Mouse (Mus musculus): ENCODE results near the gene Mpped2. TPM values are rescaled to one million over a fixed set of nuclear protein-coding genes. Genes with fewer than 3 reads are reported as not detected.
A peak's percentile ranks its signal among the peaks of the same experiment; 100 is the strongest.

Mpped2 gene
- total RNA-seq (2021): 10 to 100 TPM; 29.9 to 32.2 TPM
- long read RNA-seq, experiment 1, transcript Mpped2-202 (7 exons, 2,848 nt): major isoform, 24 of 37 reads
- long read RNA-seq, experiment 1, partial matches to known transcripts: 4 of 37 reads
- long read RNA-seq, experiment 1, other reads (novel, unspliced or antisense): 7 of 37 reads
- long read RNA-seq, experiment 2, transcript Mpped2-202 (7 exons, 2,848 nt): major isoform, 24 of 33 reads
- long read RNA-seq, experiment 2, partial matches to known transcripts: 2 of 33 reads
- long read RNA-seq, experiment 2, other reads (novel, unspliced or antisense): 7 of 33 reads

GRCm38 (mm10) chr2:106692783-106693701, at the start of gene Mpped2:
Mpped2 (plus strand) TSS chr2:106693269.
- peak in 1 of 2 experiments; percentile 33 for DNase-seq (ENCODE audit: low spot score in 2 of 2)

GRCm38 (mm10) chr2:106644782-106645181, 48.3 kb upstream of the Mpped2 start:
- DNase-seq (ENCODE audit: low spot score in 2 of 2): no peak

DNA sequence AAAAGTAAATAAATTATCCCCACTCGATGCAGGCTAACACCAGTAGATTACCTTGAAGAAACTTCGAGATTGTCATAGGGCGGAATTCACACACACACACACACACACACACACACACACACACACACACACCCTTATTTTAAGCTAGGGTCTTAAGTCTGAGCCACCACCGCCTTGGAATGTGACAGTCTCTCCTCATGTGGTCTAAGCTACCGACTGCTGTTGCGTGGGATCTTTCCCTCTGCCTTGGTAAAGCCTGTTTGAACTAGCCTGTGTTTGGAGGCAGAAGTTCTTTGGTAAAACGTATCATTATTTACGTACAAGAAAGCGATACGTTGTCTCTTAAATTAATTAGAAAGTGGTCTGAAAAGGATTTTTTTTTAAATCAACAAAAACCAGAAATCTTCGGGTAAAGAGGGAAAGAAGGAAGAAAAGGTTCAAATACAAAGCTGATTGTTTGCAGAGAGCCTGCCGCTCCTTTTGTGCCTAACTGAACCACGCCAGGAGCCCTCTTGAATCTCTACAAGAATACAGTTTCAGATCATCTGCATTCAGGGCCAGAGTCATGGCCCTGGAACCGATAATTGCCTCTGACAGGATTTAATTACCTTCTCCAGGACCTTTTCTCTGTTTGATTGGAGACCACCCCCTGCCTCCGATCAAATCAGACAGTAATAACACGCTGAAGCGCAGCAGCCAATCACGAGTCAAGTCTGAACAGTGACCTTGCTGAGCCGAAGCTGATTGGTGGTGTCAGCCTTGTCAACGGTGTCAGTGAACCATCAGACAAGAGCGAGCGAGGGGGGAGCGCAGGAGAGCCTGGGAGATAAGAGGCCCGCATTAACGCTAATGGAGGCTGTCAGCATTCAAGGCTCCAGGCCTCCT, 43.1 kb upstream of the Mpped2 start:
- peak; percentile 72 to 85 for DNase-seq (ENCODE audit: low spot score in 2 of 2)

DNA sequence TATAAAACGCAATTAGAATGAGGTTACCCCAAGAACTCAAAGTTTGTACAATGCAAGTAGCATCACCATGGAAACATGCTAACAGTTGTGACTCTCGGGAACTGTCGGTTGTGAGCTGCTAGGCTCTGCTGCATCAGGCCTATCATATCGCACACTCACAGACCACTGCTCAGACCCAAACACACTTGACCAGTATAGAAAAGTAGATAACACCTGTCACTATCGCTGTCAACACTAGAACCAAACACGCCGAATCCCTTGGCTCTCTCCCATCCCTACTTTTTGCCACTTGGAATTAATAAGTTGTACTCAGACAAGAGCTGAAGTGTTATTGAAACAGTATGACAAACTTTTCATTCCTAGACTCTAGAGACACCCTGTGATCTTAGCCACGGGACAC, 40.9 kb upstream of the Mpped2 start:
- no peak for DNase-seq (ENCODE audit: low spot score in 2 of 2)

GRCm38 (mm10) chr2:106652741-106653140, 40.3 kb upstream of the Mpped2 start:
- DNase-seq (ENCODE audit: low spot score in 2 of 2): no peak

DNA sequence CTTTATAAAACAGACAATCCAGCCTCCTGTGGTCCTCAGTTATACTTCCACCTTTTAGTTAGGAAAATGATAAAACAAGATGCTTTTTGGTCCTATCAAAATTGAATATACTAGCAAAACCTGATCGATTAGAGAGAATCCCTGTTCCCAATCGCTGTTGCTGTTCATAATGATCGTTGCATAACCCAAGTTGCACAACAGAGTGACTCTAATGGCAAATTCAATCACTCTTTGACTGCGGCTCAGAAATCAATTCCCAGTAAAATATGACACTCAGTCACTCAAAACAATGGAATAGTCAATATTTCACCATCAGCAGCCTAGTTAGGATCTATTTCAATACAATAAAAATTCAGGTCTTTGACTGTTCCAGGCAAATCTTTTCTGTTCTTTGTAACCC, 39.8 kb upstream of the Mpped2 start:
- no peak for DNase-seq (ENCODE audit: low spot score in 2 of 2)

DNA sequence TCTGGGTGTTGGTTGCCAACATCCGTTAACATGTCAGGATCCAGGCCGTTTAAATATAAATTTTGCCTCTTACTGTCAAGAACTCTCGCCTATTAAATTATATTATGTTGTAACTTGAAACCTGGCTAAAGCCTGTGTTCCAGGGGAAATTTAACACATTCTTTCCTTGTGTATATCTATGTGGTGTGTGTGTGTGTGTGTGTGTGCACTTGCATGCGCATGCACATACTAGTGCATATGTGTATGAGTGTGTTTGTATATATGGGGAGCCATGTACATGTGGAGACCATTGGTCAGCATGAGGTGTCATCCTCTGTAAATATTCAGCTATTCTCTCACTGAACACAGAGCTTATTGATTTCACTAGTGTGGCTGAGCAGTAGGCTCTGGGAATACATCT, 37.8 kb upstream of the Mpped2 start:
- no peak for DNase-seq (ENCODE audit: low spot score in 2 of 2)

DNA sequence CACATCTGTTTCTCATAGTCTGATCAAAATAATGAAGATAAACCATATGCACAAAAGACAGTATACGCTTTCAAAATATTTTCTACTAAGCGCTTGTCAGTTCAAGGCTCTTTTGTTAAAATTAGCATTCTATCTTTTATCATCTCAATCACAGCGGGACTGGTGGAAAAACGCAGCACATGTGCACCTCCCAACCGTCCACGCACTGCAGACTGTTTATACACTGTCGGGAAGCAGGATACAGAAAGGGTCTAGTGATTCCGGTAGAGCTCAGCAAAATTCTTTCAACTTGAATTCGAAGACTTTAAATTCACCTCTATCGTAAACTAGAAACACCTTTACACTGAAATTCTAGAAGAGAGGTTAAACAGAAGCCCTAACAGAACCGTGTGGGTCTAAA, 27.8 kb upstream of the Mpped2 start:
- no peak for DNase-seq (ENCODE audit: low spot score in 2 of 2)

GRCm38 (mm10) chr2:106674319-106674718, 18.8 kb upstream of the Mpped2 start:
- DNase-seq (ENCODE audit: low spot score in 2 of 2): no peak

GRCm38 (mm10) chr2:106677449-106677848, 15.6 kb upstream of the Mpped2 start:
- DNase-seq (ENCODE audit: low spot score in 2 of 2): no peak

DNA sequence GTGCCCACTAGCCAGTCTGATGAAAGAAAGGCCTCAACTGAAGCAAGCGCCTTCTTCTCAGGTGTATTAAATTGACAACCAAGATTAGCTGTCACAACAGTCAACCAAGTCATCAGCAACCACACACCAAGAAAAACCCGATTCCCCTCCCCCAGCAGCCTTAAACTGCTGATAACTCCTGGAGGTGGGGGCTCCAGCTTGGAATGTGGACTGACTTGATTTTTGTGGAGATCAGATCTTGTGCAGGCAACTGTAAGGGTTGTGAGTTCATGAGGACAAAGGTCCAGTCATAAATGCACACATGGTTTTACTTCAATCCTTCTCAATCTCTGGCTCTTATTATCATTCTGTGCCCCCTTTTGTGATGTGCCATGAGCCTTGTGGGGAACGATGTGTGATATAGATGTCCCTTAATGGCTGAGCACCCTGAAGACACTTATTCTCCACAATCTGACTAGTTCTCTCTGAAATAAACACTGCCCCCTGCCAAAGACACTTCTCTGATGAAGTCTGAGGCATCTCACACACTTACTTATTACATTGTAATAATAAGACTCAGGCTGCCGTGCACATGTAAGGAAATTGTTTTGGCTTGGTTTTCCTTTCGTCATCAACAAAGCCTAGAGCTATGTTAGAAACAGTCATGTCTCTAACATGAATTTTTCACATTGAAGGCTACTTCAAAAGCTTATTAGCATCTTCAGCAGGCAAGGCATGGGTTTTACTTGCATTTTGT, 13.2 kb upstream of the Mpped2 start:
- no peak for DNase-seq (ENCODE audit: low spot score in 2 of 2)

DNA sequence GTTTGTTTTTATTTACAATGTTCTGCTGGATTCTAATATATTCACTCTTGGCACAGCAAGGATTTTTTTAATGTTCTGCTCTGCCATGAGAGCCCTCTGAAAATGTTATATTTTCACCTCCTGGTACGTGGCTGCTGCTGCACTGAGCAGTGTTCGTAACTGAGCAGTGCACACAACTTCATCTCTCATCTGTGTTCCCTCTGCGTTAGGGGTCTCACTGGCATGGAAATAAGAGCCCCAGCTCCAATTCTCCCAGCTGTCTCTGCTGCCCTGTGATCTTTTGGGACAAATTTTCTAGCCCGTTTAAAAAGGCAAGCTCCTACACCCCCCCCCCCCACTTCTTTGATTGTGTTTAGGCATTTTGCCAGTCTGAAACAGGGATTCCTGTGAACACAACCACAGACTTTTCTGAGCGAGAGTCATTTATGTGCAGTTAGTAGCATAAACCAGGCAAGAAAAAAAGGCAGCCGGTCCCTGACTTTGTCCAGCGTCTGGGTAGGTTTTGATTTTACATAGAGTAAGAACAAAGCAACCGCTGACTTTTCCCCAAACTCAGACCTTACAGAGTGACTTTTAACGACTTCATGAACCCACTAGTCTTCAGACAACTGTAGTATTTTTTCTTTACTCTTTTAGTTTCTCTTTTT, 9.8 kb upstream of the Mpped2 start:
- no peak for DNase-seq (ENCODE audit: low spot score in 2 of 2)

DNA sequence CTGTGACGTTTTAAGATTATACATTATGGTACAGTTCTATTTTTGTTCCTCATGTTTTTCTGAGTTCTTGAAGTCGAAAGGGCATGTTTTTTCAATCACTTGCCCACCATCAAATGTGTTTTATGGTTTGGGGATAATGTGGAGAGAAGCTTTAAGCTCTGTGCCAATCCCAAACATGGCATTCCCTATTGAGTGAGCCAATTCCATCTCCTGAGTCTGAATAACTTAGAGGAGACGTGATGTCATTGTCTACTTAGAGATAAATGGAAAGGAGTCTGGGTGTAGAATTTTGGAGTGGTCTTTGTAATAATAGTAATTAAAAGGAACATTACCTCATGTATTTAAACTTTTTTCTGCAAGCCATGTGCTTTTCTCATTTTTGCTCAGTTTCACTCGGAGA, 9.2 kb upstream of the Mpped2 start:
- DNase-seq (ENCODE audit: low spot score in 2 of 2): no peak

- DNase-seq (ENCODE audit: low spot score in 2 of 2): no peak
Measured at GRCm38 (mm10) chr2:106691753-106692363, 1.2 kb upstream of the Mpped2 start.

DNA sequence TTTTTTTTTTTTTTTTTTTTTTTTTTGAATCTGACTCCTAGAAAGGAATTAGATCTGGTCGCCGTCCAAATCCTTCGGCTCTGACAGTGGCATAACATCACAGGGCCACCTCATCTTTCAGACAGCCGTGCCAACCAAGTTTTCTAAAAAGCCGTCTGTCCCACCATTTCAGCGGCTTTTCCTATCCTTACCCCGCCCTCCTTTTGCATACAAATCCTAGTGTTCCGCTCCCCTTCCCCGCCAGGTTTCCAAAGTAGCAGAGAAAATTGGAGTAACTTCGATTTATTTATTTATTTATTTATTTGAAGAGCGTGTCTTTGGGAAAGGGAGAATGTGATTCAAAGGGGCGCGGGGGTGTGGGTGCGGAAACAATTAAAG, 675 bp upstream of the Mpped2 start:
- no peak for DNase-seq (ENCODE audit: low spot score in 2 of 2)

GRCm38 (mm10) chr2:106693702-106694566, 865 bp downstream of the Mpped2 start:
- peak; percentile 43 to 68 for DNase-seq (ENCODE audit: low spot score in 2 of 2)

GRCm38 (mm10) chr2:106694567-106694885, 1.5 kb downstream of the Mpped2 start:
- no peak for DNase-seq (ENCODE audit: low spot score in 2 of 2)

DNA sequence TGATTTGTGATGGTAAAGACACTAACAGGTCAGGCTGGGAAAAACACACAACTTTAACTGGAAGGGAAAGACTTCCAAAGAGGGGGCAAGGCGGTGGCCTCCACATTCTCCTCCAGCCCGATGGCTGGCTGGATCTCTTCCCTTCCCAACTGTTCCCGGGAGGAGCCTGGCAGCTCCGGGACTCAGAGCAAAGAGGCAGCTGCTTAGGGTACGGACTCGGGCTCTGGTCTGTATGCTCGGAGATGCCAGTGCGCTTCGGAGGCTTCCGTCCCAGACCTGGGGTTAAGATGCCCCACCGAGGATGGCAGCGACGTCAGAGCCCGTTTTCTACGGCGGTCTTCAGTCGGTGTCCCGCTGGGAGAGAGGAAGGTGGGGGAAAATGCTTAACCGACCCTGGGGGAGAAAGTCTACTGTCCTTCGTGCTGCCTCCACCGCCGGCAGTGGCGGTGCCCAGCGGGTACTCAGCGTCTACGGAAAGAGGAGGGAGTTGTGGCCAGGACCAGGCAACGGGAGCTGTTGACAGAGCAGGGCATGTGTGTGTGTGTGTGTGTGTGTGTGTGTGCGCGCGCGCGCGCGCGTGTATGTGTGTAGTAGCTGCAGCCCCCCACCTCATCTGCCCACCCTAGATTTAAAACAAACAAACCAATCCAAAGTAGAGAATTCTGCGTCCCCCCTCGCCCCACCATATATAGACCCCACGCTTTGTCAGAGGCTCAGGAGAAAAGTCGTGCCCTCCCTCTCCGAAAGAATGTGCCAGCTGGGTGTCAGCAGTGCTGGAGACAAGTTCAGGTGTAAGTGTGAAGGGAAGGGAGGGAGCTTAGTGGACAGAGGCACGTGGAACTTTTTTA, 2.0 kb downstream of the Mpped2 start:
- peak; percentile 31 to 44 for DNase-seq (ENCODE audit: low spot score in 2 of 2)

All from left cerebral cortex, adult 18-20 months (tissue).